Mouse (Mus musculus) megakaryocyte, embryonic 14.5 days (primary cell): ENCODE measurements at regions not wholly inside any gene's neighbourhood (a gene's known extent, or its start where the extent isn't known, plus 50 kb on each side); places are given as distances from the start of the nearest gene placed in this dataset.

Experiments used
- FLI1 ChIP-seq: IDR thresholded peaks from 2 replicates; pipeline ENCODE4 v1.6.1; 2012; ENCODE audit warnings: low read length, inconsistent platforms, mixed read lengths
- GATA1 ChIP-seq: IDR thresholded peaks from 3 replicates; pipeline ENCODE4 v1.6.1; 2012; ENCODE audit warnings: mixed read lengths, low read length, inconsistent platforms, borderline replicate concordance

GRCm38 (mm10) chr9:101610806-101611443, 250.7 kb upstream of the 9630041A04Rik start:
- TF ChIP-seq GATA1 (no peak), FLI1 (no peak)
